Mouse (Mus musculus) cerebellum, adult 2 months (tissue): ENCODE data around the gene Olfr1532-ps1.

Experiments
- CTCF ChIP-seq: fragments of 200-500 bp; IDR thresholded peaks from 2 replicates; pipeline ENCODE4 v1.5.1; 2011; ENCODE audit warnings: low read depth, mild to moderate bottlenecking, control low read depth, low read length, moderate library complexity, borderline replicate concordance; ENCODE audit not compliant: insufficient read depth
- POLR2A ChIP-seq: fragments of 200-500 bp; IDR thresholded peaks from 2 replicates; pipeline ENCODE4 v1.6.1; 2011; ENCODE audit warnings: low read length, control low read depth, borderline replicate concordance; ENCODE audit not compliant: insufficient read depth

DNA sequence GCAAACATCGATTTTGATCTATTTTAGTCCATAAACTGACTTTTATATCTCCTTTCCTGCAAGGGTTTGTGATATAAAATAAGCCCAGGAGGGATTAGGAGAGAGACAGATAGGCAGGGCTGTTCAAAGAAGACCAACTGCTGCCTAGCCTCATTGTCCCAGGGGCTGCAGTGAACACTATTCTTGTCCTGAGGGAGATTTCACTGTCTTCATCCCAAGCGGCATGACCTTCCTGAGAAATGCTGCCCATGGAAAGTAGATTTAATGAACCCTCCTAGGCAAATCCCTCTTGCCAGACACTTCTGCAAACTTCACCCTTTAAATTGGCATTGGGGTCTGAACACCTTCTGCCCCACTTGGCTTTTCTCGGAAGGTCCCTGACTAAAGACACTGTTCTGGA is 31.0 kb upstream of the Olfr1532-ps1 start, which contains the start of gene Olfr705:
- no peak for TF ChIP-seq CTCF
- no peak for TF ChIP-seq POLR2A
